Mouse (Mus musculus) CH12.LX (cell line): Measurements from ENCODE around the gene Nek9. TPM values are rescaled to one million over a fixed set of nuclear protein-coding genes. Genes with fewer than 3 reads are reported as not detected.

ENCODE experiments used
- DNase-seq: peaks from one replicate; pipeline ENCODE4 v3.0.0-alpha.2; 2013; ENCODE audit errors: extremely low read depth
- H3K27ac ChIP-seq: 2 replicates; pipeline ENCODE4 v1.5.1; 2012; ENCODE audit warnings: low read depth, mild to moderate bottlenecking, control low read depth, moderate library complexity; ENCODE audit not compliant: insufficient read depth
- H3K27me3 ChIP-seq: replicated peaks from 2 replicates; pipeline ENCODE3; 2012; ENCODE audit warnings: inconsistent platforms
- H3K36me3 ChIP-seq, 2 experiments: replicated peaks in 1 of 2; 2 replicates each; pipeline versions ENCODE3 to v1.6.1; 2012; ENCODE audit warnings: inconsistent platforms in 1 of 2, low read length in 1 of 2, mild to moderate bottlenecking in 1 of 2, mixed read lengths in 1 of 2, moderate library complexity in 1 of 2; ENCODE audit not compliant: control insufficient read depth in 1 of 2, insufficient read depth in 1 of 2
- H3K4me1 ChIP-seq, 2 experiments: 2 replicates each; pipeline ENCODE4 v1.6.1; 2012; ENCODE audit warnings: inconsistent platforms in 1 of 2, moderate library complexity in 1 of 2; ENCODE audit not compliant: insufficient read depth in 2 of 2, control insufficient read depth in 1 of 2
- H3K4me2 ChIP-seq: 2 replicates; pipeline ENCODE4 v1.6.1; 2012; ENCODE audit warnings: low read depth, mild to moderate bottlenecking, control low read depth; ENCODE audit not compliant: poor library complexity, insufficient read depth, severe bottlenecking
- H3K4me3 ChIP-seq, 3 experiments: fragments of 150-350 bp in 1 of 3; sonication (generic) in 1 of 3; replicated peaks in 1 of 3; 2 replicates each; pipeline versions ENCODE3 to v1.5.1; 2011 to 2012; ENCODE audit warnings: low read depth in 2 of 3, low read length in 2 of 3, mild to moderate bottlenecking in 2 of 3, moderate library complexity in 2 of 3, control low read depth in 1 of 3, improper control_type of control experiment in 1 of 3, inconsistent platforms in 1 of 3, mixed read lengths in 1 of 3; ENCODE audit not compliant: poor library complexity in 1 of 3
- H3K79me2 ChIP-seq: replicated peaks from 2 replicates; pipeline ENCODE4 v1.6.1; 2012; ENCODE audit warnings: mild to moderate bottlenecking, moderate library complexity; ENCODE audit not compliant: control insufficient read depth, poor library complexity, insufficient read depth, severe bottlenecking; ENCODE audit errors: extremely low read depth
- H3K9ac ChIP-seq: 2 replicates; pipeline ENCODE4 v1.6.1; 2012; ENCODE audit warnings: low read depth, mild to moderate bottlenecking, control low read depth, moderate library complexity; ENCODE audit not compliant: insufficient read depth
- H3K9me3 ChIP-seq: replicated peaks from 2 replicates; pipeline ENCODE3; 2012; ENCODE audit warnings: low read length, inconsistent platforms, mixed read lengths
- BHLHE40 ChIP-seq: IDR thresholded peaks from 2 replicates; pipeline ENCODE4 v1.6.1; 2011; ENCODE audit warnings: mild to moderate bottlenecking, low read depth, low read length, improper control_type of control experiment
- CHD1 ChIP-seq: IDR thresholded peaks from 2 replicates; pipeline ENCODE4 v1.6.1; 2012; ENCODE audit warnings: low read depth, low read length, improper control_type of control experiment, inconsistent platforms
- CHD2 ChIP-seq: IDR thresholded peaks from 2 replicates; pipeline ENCODE4 v1.6.1; 2011; ENCODE audit warnings: low read length, improper control_type of control experiment
- CTCF ChIP-seq, 2 experiments: IDR thresholded peaks in 1 of 2; conservative IDR thresholded peaks in 1 of 2; 2 replicates each; pipeline ENCODE4 v1.5.1; 2011 to 2012; ENCODE audit warnings: low read depth in 2 of 2, low read length in 2 of 2, improper control_type of control experiment in 1 of 2, inconsistent platforms in 1 of 2, mild to moderate bottlenecking in 1 of 2, moderate library complexity in 1 of 2
- E2F4 ChIP-seq: IDR thresholded peaks from 2 replicates; pipeline ENCODE4 v1.6.1; 2011; ENCODE audit warnings: low read depth, low read length, improper control_type of control experiment; ENCODE audit not compliant: insufficient replicate concordance
- ELF1 ChIP-seq: IDR thresholded peaks from 2 replicates; pipeline ENCODE4 v1.6.1; 2014; ENCODE audit warnings: low read depth, mild to moderate bottlenecking, inconsistent platforms, low read length, improper control_type of control experiment
- EP300 ChIP-seq: IDR thresholded peaks from 2 replicates; pipeline ENCODE4 v1.6.1; 2011; ENCODE audit warnings: low read length, improper control_type of control experiment
- ETS1 ChIP-seq: conservative IDR thresholded peaks from 2 replicates; pipeline ENCODE4 v1.6.1; 2012; ENCODE audit warnings: low read depth, mild to moderate bottlenecking, inconsistent platforms, low read length, improper control_type of control experiment, moderate library complexity
- GABPA ChIP-seq: IDR thresholded peaks from 2 replicates; pipeline ENCODE4 v1.6.1; 2012; ENCODE audit warnings: low read depth, low read length, improper control_type of control experiment, inconsistent platforms; ENCODE audit not compliant: insufficient replicate concordance
- HCFC1 ChIP-seq: IDR thresholded peaks from 2 replicates; pipeline ENCODE4 v1.6.1; 2012; ENCODE audit warnings: low read depth, mild to moderate bottlenecking, inconsistent platforms, low read length, improper control_type of control experiment
- IRF4 ChIP-seq: IDR thresholded peaks from 2 replicates; pipeline ENCODE4 v1.6.1; 2014; ENCODE audit warnings: low read depth, mild to moderate bottlenecking, inconsistent platforms, low read length, improper control_type of control experiment
- JUN ChIP-seq: IDR thresholded peaks from 2 replicates; pipeline ENCODE4 v1.6.1; 2011; ENCODE audit warnings: low read depth, mild to moderate bottlenecking, low read length, improper control_type of control experiment, moderate library complexity; ENCODE audit not compliant: insufficient read depth
- JUND ChIP-seq: conservative IDR thresholded peaks from 2 replicates; pipeline ENCODE4 v1.6.1; 2011; ENCODE audit warnings: low read depth, low read length, improper control_type of control experiment
- KAT2A ChIP-seq: IDR thresholded peaks from 2 replicates; pipeline ENCODE4 v1.6.1; 2012; ENCODE audit warnings: low read length, improper control_type of control experiment, inconsistent platforms; ENCODE audit not compliant: insufficient replicate concordance
- MAFK ChIP-seq: IDR thresholded peaks from 2 replicates; pipeline ENCODE4 v1.6.1; 2011; ENCODE audit warnings: low read length, improper control_type of control experiment; ENCODE audit not compliant: insufficient replicate concordance
- MAX ChIP-seq: IDR thresholded peaks from 2 replicates; pipeline ENCODE4 v1.6.1; 2011; ENCODE audit warnings: low read length, improper control_type of control experiment
- MAZ ChIP-seq: IDR thresholded peaks from 2 replicates; pipeline ENCODE4 v1.6.1; 2012; ENCODE audit warnings: low read depth, mild to moderate bottlenecking, inconsistent platforms, low read length, improper control_type of control experiment, moderate library complexity
- MEF2A ChIP-seq: IDR thresholded peaks from 2 replicates; pipeline ENCODE4 v1.6.1; 2014; ENCODE audit warnings: low read depth, mild to moderate bottlenecking, inconsistent platforms, low read length, improper control_type of control experiment, borderline replicate concordance
- MXI1 ChIP-seq: IDR thresholded peaks from 2 replicates; pipeline ENCODE4 v1.6.1; 2011; ENCODE audit warnings: mild to moderate bottlenecking, low read depth, low read length, improper control_type of control experiment
- MYC ChIP-seq: IDR thresholded peaks from 2 replicates; pipeline ENCODE4 v1.6.1; 2011; ENCODE audit warnings: low read depth, mild to moderate bottlenecking, improper control_type of control experiment, low read length
- NELFE ChIP-seq: IDR thresholded peaks from 2 replicates; pipeline ENCODE4 v1.6.1; 2011; ENCODE audit warnings: low read depth, low read length, improper control_type of control experiment
- NRF1 ChIP-seq: IDR thresholded peaks from 2 replicates; pipeline ENCODE4 v1.6.1; 2014; ENCODE audit warnings: low read depth, mild to moderate bottlenecking, inconsistent platforms, low read length, improper control_type of control experiment, moderate library complexity
- PAX5 ChIP-seq: IDR thresholded peaks from 2 replicates; pipeline ENCODE4 v1.6.1; 2012; ENCODE audit warnings: low read length, inconsistent platforms, mixed read lengths
- POLR2A ChIP-seq: IDR thresholded peaks from 2 replicates; pipeline ENCODE4 v1.6.1; 2011; ENCODE audit warnings: low read depth, mild to moderate bottlenecking, improper control_type of control experiment, low read length
- POLR2AphosphoS2 ChIP-seq: IDR thresholded peaks from 2 replicates; pipeline ENCODE4 v1.6.1; 2011; ENCODE audit warnings: low read depth, low read length, improper control_type of control experiment
- RAD21 ChIP-seq: IDR thresholded peaks from 2 replicates; pipeline ENCODE4 v1.6.1; 2011; ENCODE audit warnings: low read depth, mild to moderate bottlenecking, low read length, improper control_type of control experiment, moderate library complexity
- RCOR1 ChIP-seq: conservative IDR thresholded peaks from 2 replicates; pipeline ENCODE4 v1.6.1; 2012; ENCODE audit warnings: low read depth, mild to moderate bottlenecking, inconsistent platforms, low read length, improper control_type of control experiment
- SIN3A ChIP-seq: IDR thresholded peaks from 2 replicates; pipeline ENCODE4 v1.6.1; 2012; ENCODE audit warnings: low read length, improper control_type of control experiment, inconsistent platforms
- SMC3 ChIP-seq: IDR thresholded peaks from 2 replicates; pipeline ENCODE4 v1.6.1; 2011; ENCODE audit warnings: low read depth, low read length, improper control_type of control experiment
- TBP ChIP-seq: conservative IDR thresholded peaks from 2 replicates; pipeline ENCODE4 v1.6.1; 2011; ENCODE audit warnings: low read depth, low read length, improper control_type of control experiment
- TCF12 ChIP-seq: IDR thresholded peaks from 2 replicates; pipeline ENCODE4 v1.6.1; 2014; ENCODE audit warnings: low read depth, mild to moderate bottlenecking, inconsistent platforms, low read length, improper control_type of control experiment
- UBTF ChIP-seq: IDR thresholded peaks from 2 replicates; pipeline ENCODE4 v1.6.1; 2012; ENCODE audit warnings: low read depth, mild to moderate bottlenecking, inconsistent platforms, low read length, improper control_type of control experiment, moderate library complexity
- USF1 ChIP-seq: IDR thresholded peaks from 2 replicates; pipeline ENCODE4 v1.6.1; 2014; ENCODE audit warnings: low read depth, mild to moderate bottlenecking, inconsistent platforms, low read length, improper control_type of control experiment
- USF2 ChIP-seq: conservative IDR thresholded peaks from 2 replicates; pipeline ENCODE4 v1.6.1; 2011; ENCODE audit warnings: low read depth, low read length, improper control_type of control experiment
- ZC3H11A ChIP-seq: IDR thresholded peaks from 2 replicates; pipeline ENCODE4 v1.6.1; 2012; ENCODE audit warnings: low read depth, mild to moderate bottlenecking, inconsistent platforms, low read length, improper control_type of control experiment
- ZKSCAN1 ChIP-seq: IDR thresholded peaks from 2 replicates; pipeline ENCODE4 v1.6.1; 2012; ENCODE audit warnings: low read depth, inconsistent platforms, low read length, improper control_type of control experiment, borderline replicate concordance
- ZMIZ1 ChIP-seq: IDR thresholded peaks from 2 replicates; pipeline ENCODE4 v1.6.1; 2012; ENCODE audit warnings: low read depth, mild to moderate bottlenecking, inconsistent platforms, low read length, improper control_type of control experiment
- ZNF384 ChIP-seq: IDR thresholded peaks from 2 replicates; pipeline ENCODE4 v1.6.1; 2012; ENCODE audit warnings: low read depth, low read length, improper control_type of control experiment, inconsistent platforms
- dilution Hi-C: fragments of 300-500 bp; cut with MboI; formaldehyde crosslinking; loops from 2 replicates; pipeline ENCODE4 v1.14.3; 2020; ENCODE audit warnings: low sequenced_read_pairs; ENCODE audit not compliant: extremely low pct_unique_long_range_greater_than_20kb, extremely low pct_ligation_motif_present
- in situ Hi-C: fragments of 300-500 bp; cut with MboI; formaldehyde crosslinking; loops from 3 replicates; pipeline ENCODE4 v1.14.3; 2019; ENCODE audit warnings: low sequenced_read_pairs, low pct_ligation_motif_present, low pct_unique_long_range_greater_than_20kb, mixed read lengths
- polyA plus RNA-seq: library from polyadenylated mRNA; unstranded; fragments of >175 nt; gene quantifications from 2 replicates; pipeline ENCODE4 v1.2.1, GENCODE M21; 2012; ENCODE audit warnings: low read depth; ENCODE audit not compliant: insufficient read length
- total RNA-seq, 2 experiments: library from RNA; depleted of rRNA; stranded (reverse); fragments of 300-350 nt in 1 of 2; fragments of >200 nt in 1 of 2; gene quantifications; 2 replicates each; pipeline ENCODE4 v1.2.3; 2012 to 2014

Gene Nek9
- total and polyA plus RNA-seq, 3 experiments, result 15.6 to 30.9 (median 27.4) TPM

GRCm38 (mm10) chr12:85288486-85289156 lies 50.5 kb downstream of the Nek9 start, which contains the start of gene Zc2hc1c:
Gene Zc2hc1c, plus strand, starts transcription at chr12:85288591.
- Histone ChIP-seq H3K4me3 (peak within 1 kb of the TSS in 2 of 3 experiments; percentile 13 to 44), H3K79me2 (no peaks in the 10 kb centered on the region), H3K9me3 (peaks cover 8% of the 10 kb centered on the region), H3K4me1 (peaks cover 7 to 37% of the 10 kb centered on the region in 2 experiments; a peak in 3 of 4 replicates), H3K27ac (peak within 1 kb of the TSS; percentile 57; the same call in 1 of the 2 replicates), H3K9ac (peak within 1 kb of the TSS; percentile 13; the same call in 1 of the 2 replicates), H3K36me3 (no peaks in the 10 kb centered on the region), H3K27me3 (peaks cover 13% of the 10 kb centered on the region), H3K4me2 (peak within 1 kb of the TSS; percentile 77)
- in situ Hi-C loops, result no loop called here
- TF ChIP-seq ZKSCAN1 (no peak), RAD21 (no peak), POLR2A (no peak), MYC (peak; percentile 80), CHD2 (peak; percentile 54; the same call in 1 of the 2 replicates), GABPA (no peak), CTCF (conservative IDR thresholded peaks at IDR 0.05 in 1 of 2, IDR thresholded peaks at IDR 0.05 in 1 of 2; ENCODE audit: low read depth in 2 of 2, low read length in 2 of 2) (no peak), POLR2AphosphoS2 (no peak), NELFE (no peak), RCOR1 (peak; percentile 87), ETS1 (peak; percentile 70), BHLHE40 (peak; percentile 97), ELF1 (peak; percentile 22; the same call in 1 of the 2 replicates), UBTF (no peak), TCF12 (peak; percentile 81), USF1 (no peak), MAX (peak; percentile 83), IRF4 (peak; percentile 59; the same call in 1 of the 2 replicates), ZMIZ1 (no peak), TBP (no peak), EP300 (peak; percentile 71), NRF1 (peak; percentile 83), ZC3H11A (no peak), SMC3 (0 out of 2 replicates have a peak, but pooled peaks have one; percentile 17), SIN3A (peak; percentile 88), ZNF384 (no peak), PAX5 (no peak), CHD1 (no peak), MAFK (0 out of 2 replicates have a peak, but pooled peaks have one; percentile 15), KAT2A (no peak), MAZ (peak; percentile 79), USF2 (no peak), MXI1 (peak; percentile 85), MEF2A (peak; percentile 69; the same call in 1 of the 2 replicates), HCFC1 (peak; percentile 18; the same call in 1 of the 2 replicates), JUND (no peak), JUN (no peak), E2F4 (no peak)
- peak; percentile 94 for DNase-seq
- dilution Hi-C loops, result no loop called here
